Mouse (Mus musculus): ENCODE results near the gene Pkib. TPM values are rescaled to one million over a fixed set of nuclear protein-coding genes. Genes with fewer than 3 reads are reported as not detected.

Pkib gene
- polyA plus RNA-seq, 1 experiment from 2014 or later: 1.2 TPM

GRCm38 (mm10) chr10:57690161-57690560 is 58.4 kb downstream of the Pkib start:
- H3K4me1 ChIP-seq (ENCODE audit: control insufficient read depth, insufficient read depth, low read length): no peaks in the 10 kb centered on the region
- H3K4me2 ChIP-seq (ENCODE audit: low read depth, low read length): no peak overlapping the region
- H3K9ac ChIP-seq (ENCODE audit: low read depth, low read length): no peak overlapping the region
- no peaks in the 10 kb centered on the region for H3K27me3 ChIP-seq (replicated peaks; ENCODE audit: control insufficient read depth, insufficient read depth, low read length)
- DNase-seq (ENCODE audit: low spot score) (no peak), ATAC-seq (ENCODE audit: low read depth) (no peak)
- H3K9me3 ChIP-seq (ENCODE audit: control insufficient read depth, low read length): no peaks in the 10 kb centered on the region
- no peak overlapping the region for H3K4me3 ChIP-seq (ENCODE audit: low read depth, low read length)
- no peaks in the 10 kb centered on the region for H3K36me3 ChIP-seq (ENCODE audit: control insufficient read depth, insufficient read depth, low read length)
- H3K27ac ChIP-seq (replicated peaks; ENCODE audit: low read depth, low read length): no peak overlapping the region
- WGBS: 75% methylated on average over 2 of the region's 2 CpGs

GRCm38 (mm10) chr10:57702246-57702645 is 70.5 kb downstream of the Pkib start:
- Histone ChIP-seq H3K27ac (replicated peaks; ENCODE audit: low read depth, low read length) (no peak overlapping the region), H3K9me3 (ENCODE audit: control insufficient read depth, low read length) (no peaks in the 10 kb centered on the region), H3K4me2 (ENCODE audit: low read depth, low read length) (no peak overlapping the region), H3K27me3 (replicated peaks; ENCODE audit: control insufficient read depth, insufficient read depth, low read length) (no peaks in the 10 kb centered on the region), H3K36me3 (ENCODE audit: control insufficient read depth, insufficient read depth, low read length) (no peaks in the 10 kb centered on the region), H3K9ac (ENCODE audit: low read depth, low read length) (no peak overlapping the region), H3K4me1 (ENCODE audit: control insufficient read depth, insufficient read depth, low read length) (no peaks in the 10 kb centered on the region), H3K4me3 (ENCODE audit: low read depth, low read length) (no peak overlapping the region)
- DNase-seq (ENCODE audit: low spot score) (no peak), ATAC-seq (ENCODE audit: low read depth) (no peak)
- 77% methylated on average over 4 of the region's 4 CpGs for WGBS

GRCm38 (mm10) chr10:57721035-57721434 is 89.3 kb downstream of the Pkib start:
- Histone ChIP-seq H3K4me2 (ENCODE audit: low read depth, low read length) (no peak overlapping the region), H3K4me1 (ENCODE audit: control insufficient read depth, insufficient read depth, low read length) (no peaks in the 10 kb centered on the region), H3K9ac (ENCODE audit: low read depth, low read length) (no peak overlapping the region), H3K36me3 (ENCODE audit: control insufficient read depth, insufficient read depth, low read length) (no peaks in the 10 kb centered on the region), H3K4me3 (ENCODE audit: low read depth, low read length) (no peak overlapping the region), H3K27ac (replicated peaks; ENCODE audit: low read depth, low read length) (no peak overlapping the region), H3K9me3 (ENCODE audit: control insufficient read depth, low read length) (no peaks in the 10 kb centered on the region), H3K27me3 (replicated peaks; ENCODE audit: control insufficient read depth, insufficient read depth, low read length) (no peaks in the 10 kb centered on the region)
- ATAC-seq (ENCODE audit: low read depth): no peak
- DNase-seq (ENCODE audit: low spot score): no peak

- no peak overlapping the region for H3K27ac ChIP-seq (replicated peaks; ENCODE audit: low read depth, low read length)
- no peak overlapping the region for H3K9ac ChIP-seq (ENCODE audit: low read depth, low read length)
- no peaks in the 10 kb centered on the region for H3K9me3 ChIP-seq (ENCODE audit: control insufficient read depth, low read length)
- no peaks in the 10 kb centered on the region for H3K36me3 ChIP-seq (ENCODE audit: control insufficient read depth, insufficient read depth, low read length)
- ATAC-seq (ENCODE audit: low read depth) (no peak), DNase-seq (ENCODE audit: low spot score) (no peak)
- 78% methylated on average over 3 of the region's 3 CpGs for WGBS
- no peaks in the 10 kb centered on the region for H3K27me3 ChIP-seq (replicated peaks; ENCODE audit: control insufficient read depth, insufficient read depth, low read length)
- H3K4me3 ChIP-seq (ENCODE audit: low read depth, low read length): no peak overlapping the region
- H3K4me1 ChIP-seq (ENCODE audit: control insufficient read depth, insufficient read depth, low read length): no peaks in the 10 kb centered on the region
- H3K4me2 ChIP-seq (ENCODE audit: low read depth, low read length): no peak overlapping the region
Observed at GRCm38 (mm10) chr10:57722363-57722762, 90.6 kb downstream of the Pkib start.

DNA sequence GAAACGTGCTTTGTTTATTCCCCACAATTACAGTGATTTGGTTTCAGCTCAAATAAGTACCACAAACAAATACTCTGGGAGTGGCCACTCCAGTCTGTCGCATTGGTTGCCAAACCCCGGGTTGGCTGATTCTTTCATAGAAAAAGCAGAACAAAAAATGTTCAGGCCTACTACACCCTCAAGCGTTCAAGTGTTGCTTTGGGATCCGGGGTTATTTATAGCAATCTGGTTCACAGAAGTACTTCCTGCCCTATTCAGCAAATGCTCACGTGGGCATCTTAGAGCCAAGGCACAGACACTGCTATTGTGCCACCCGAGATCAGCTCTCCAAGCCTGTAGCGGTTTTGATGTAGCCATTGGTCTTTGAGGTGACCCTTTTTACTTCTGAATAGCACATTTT is 95.9 kb downstream of the Pkib start:
- DNase-seq (ENCODE audit: low spot score): peak; percentile 45
- 72% methylated on average over 8 of the region's 8 CpGs for WGBS

GRCm38 (mm10) chr10:57731672-57732071 is 99.9 kb downstream of the Pkib start:
- Histone ChIP-seq H3K4me1 (ENCODE audit: control insufficient read depth, insufficient read depth, low read length) (no peaks in the 10 kb centered on the region), H3K4me3 (ENCODE audit: low read depth, low read length) (no peak overlapping the region), H3K27ac (replicated peaks; ENCODE audit: low read depth, low read length) (no peak overlapping the region), H3K36me3 (ENCODE audit: control insufficient read depth, insufficient read depth, low read length) (no peaks in the 10 kb centered on the region), H3K4me2 (ENCODE audit: low read depth, low read length) (no peak overlapping the region), H3K9ac (ENCODE audit: low read depth, low read length) (no peak overlapping the region), H3K9me3 (ENCODE audit: control insufficient read depth, low read length) (no peaks in the 10 kb centered on the region), H3K27me3 (replicated peaks; ENCODE audit: control insufficient read depth, insufficient read depth, low read length) (no peaks in the 10 kb centered on the region)
- no peak for DNase-seq (ENCODE audit: low spot score)
- WGBS: 74% methylated on average over 3 of the region's 3 CpGs
- ATAC-seq (ENCODE audit: low read depth): no peak

More for the DNA sequence above, 95.9 kb downstream of the Pkib start:
- H3K4me1 ChIP-seq (ENCODE audit: control insufficient read depth, insufficient read depth, low read length): no peaks in the 10 kb centered on the region
- H3K4me3 ChIP-seq (ENCODE audit: low read depth, low read length): no peak overlapping the region
- no peaks in the 10 kb centered on the region for H3K36me3 ChIP-seq (ENCODE audit: control insufficient read depth, insufficient read depth, low read length)
- no peak overlapping the region for H3K4me2 ChIP-seq (ENCODE audit: low read depth, low read length)
- ATAC-seq (ENCODE audit: low read depth): no peak
- no peaks in the 10 kb centered on the region for H3K9me3 ChIP-seq (ENCODE audit: control insufficient read depth, low read length)
- no peaks in the 10 kb centered on the region for H3K27me3 ChIP-seq (replicated peaks; ENCODE audit: control insufficient read depth, insufficient read depth, low read length)
- H3K27ac ChIP-seq (replicated peaks; ENCODE audit: low read depth, low read length): no peak overlapping the region
- H3K9ac ChIP-seq (ENCODE audit: low read depth, low read length): no peak overlapping the region

- no peaks in the 10 kb centered on the region for H3K9me3 ChIP-seq (ENCODE audit: control insufficient read depth, low read length)
- DNase-seq (ENCODE audit: low spot score): no peak
- 77% methylated on average over 4 of the region's 4 CpGs for WGBS
- H3K4me3 ChIP-seq (ENCODE audit: low read depth, low read length): no peak overlapping the region
- H3K27ac ChIP-seq (replicated peaks; ENCODE audit: low read depth, low read length): no peak overlapping the region
- ATAC-seq (ENCODE audit: low read depth): no peak
- no peaks in the 10 kb centered on the region for H3K4me1 ChIP-seq (ENCODE audit: control insufficient read depth, insufficient read depth, low read length)
- no peak overlapping the region for H3K4me2 ChIP-seq (ENCODE audit: low read depth, low read length)
- H3K36me3 ChIP-seq (ENCODE audit: control insufficient read depth, insufficient read depth, low read length): no peaks in the 10 kb centered on the region
- no peak overlapping the region for H3K9ac ChIP-seq (ENCODE audit: low read depth, low read length)
- H3K27me3 ChIP-seq (replicated peaks; ENCODE audit: control insufficient read depth, insufficient read depth, low read length): no peaks in the 10 kb centered on the region
Observed at GRCm38 (mm10) chr10:57740733-57741132, 109.0 kb downstream of the Pkib start.

GRCm38 (mm10) chr10:57741351-57741750 is 109.6 kb downstream of the Pkib start:
- H3K4me3 ChIP-seq (ENCODE audit: low read depth, low read length): no peak overlapping the region
- H3K36me3 ChIP-seq (ENCODE audit: control insufficient read depth, insufficient read depth, low read length): no peaks in the 10 kb centered on the region
- WGBS: 59% methylated on average over 2 of the region's 2 CpGs
- no peaks in the 10 kb centered on the region for H3K27me3 ChIP-seq (replicated peaks; ENCODE audit: control insufficient read depth, insufficient read depth, low read length)
- ATAC-seq (ENCODE audit: low read depth) (no peak), DNase-seq (ENCODE audit: low spot score) (no peak)
- no peaks in the 10 kb centered on the region for H3K9me3 ChIP-seq (ENCODE audit: control insufficient read depth, low read length)
- H3K27ac ChIP-seq (replicated peaks; ENCODE audit: low read depth, low read length): no peak overlapping the region
- no peak overlapping the region for H3K9ac ChIP-seq (ENCODE audit: low read depth, low read length)
- no peaks in the 10 kb centered on the region for H3K4me1 ChIP-seq (ENCODE audit: control insufficient read depth, insufficient read depth, low read length)
- H3K4me2 ChIP-seq (ENCODE audit: low read depth, low read length): no peak overlapping the region

- ATAC-seq (ENCODE audit: low read depth): no peak
- no peak overlapping the region for H3K4me2 ChIP-seq (ENCODE audit: low read depth, low read length)
Observed at GRCm38 (mm10) chr10:57743045-57743444, 111.3 kb downstream of the Pkib start.

More at GRCm38 (mm10) chr10:57743045-57743444, 111.3 kb downstream of the Pkib start:
- no peaks in the 10 kb centered on the region for H3K27me3 ChIP-seq (replicated peaks; ENCODE audit: control insufficient read depth, insufficient read depth, low read length)
- H3K4me3 ChIP-seq (ENCODE audit: low read depth, low read length): no peak overlapping the region
- no peak overlapping the region for H3K27ac ChIP-seq (replicated peaks; ENCODE audit: low read depth, low read length)
- no peaks in the 10 kb centered on the region for H3K4me1 ChIP-seq (ENCODE audit: control insufficient read depth, insufficient read depth, low read length)
- no peak overlapping the region for H3K9ac ChIP-seq (ENCODE audit: low read depth, low read length)
- H3K36me3 ChIP-seq (ENCODE audit: control insufficient read depth, insufficient read depth, low read length): no peaks in the 10 kb centered on the region
- WGBS: 73% methylated on average over 7 of the region's 7 CpGs
- H3K9me3 ChIP-seq (ENCODE audit: control insufficient read depth, low read length): no peaks in the 10 kb centered on the region
- no peak for DNase-seq (ENCODE audit: low spot score)

Measured in embryonic facial prominence, embryonic 14.5 days (tissue).